Mouse (Mus musculus): ENCODE data around the gene Setdb2. TPM values are rescaled to one million over a fixed set of nuclear protein-coding genes. Genes with fewer than 3 reads are reported as not detected.

The Setdb2 gene
- polyA plus RNA-seq, 1 experiment, result 6.4 TPM

DNA sequence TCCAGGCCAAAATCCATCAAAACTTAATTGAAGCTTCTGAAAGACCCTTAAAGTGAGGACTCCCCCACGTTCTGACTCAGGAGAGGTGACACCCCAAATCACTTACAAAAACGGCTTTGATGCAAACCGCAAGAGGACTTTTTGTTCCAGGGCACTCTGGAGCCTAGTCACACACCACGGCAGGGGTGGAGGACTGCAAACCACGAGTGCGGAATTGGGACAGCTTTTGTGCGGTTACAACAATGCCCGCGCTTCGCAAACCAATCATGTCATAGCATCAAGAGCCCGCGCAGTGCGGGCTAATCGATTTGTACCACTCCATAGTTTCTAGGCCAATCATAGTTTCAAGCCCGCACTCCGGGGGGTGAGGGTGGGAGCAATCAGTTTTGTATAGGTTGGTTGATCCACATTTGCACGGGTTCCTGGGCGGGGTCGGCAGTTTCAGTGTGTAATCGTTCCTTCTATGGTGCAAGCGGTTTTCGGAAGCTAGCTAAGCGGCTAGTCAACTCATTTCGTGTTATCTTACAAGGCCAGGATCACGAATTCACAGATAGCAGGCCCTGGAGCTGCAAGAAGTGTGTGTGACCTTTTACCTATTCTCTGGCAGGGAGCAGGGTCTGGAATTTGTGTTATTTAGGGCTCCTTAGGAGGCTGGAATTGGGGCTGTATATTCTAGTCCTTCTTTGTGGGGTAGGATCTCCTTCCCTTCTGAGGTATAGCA lies 70.2 kb downstream of the Setdb2 start:
- no peak for DNase-seq (ENCODE audit: low spot score)

DNA sequence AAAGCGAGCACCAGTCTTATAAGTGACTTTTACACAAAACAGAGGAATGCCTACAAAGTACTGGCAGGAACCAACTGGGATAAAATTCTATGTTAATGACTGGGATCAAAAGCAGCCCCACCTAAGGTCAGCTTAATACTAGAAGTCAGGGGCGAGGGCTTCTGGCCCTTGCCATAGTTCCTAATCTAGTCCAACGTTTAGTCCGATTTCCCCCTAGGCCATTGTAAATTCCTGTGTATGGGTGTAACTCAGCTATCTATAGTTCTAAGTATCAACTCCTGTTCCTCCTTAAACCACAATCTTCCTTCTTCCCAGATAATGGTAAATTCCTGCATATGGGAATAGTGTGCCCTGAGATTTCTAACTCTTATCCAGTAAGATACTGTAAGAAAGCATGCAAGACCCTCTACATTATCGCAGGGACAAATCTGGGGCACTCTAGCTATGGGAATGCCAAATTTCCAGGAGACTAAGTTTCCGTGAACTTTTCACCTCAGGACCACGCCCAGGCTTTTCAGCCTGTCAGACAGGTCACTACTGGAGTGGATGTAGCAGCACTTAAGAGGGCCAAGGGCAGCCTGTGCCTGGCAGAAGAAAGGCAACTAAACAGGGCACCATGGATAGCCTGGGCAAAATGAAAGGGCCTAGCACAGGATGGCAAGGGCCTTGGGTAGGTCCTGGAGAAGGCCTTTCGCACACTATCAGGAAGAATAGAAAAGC lies 74.1 kb downstream of the Setdb2 start:
- DNase-seq (ENCODE audit: low spot score), result no peak

DNA sequence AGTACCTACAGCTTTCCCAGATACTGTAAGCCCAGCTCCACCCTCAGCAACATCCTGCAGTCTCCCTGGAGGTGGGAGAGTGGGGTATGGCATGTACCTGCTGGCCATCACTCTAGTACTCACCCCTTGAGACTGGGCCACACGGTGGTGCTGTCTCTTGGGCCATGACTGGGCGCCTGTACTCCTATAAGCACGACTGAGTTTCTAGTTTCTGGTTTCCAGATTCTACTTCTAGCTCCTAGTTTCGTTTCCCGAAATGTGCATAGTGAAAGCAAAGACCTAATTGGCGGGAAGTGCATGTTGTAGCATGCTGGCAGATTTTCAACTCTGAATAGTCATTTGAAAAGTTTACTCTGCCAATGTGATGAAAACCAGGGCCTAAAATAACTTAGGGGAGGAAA lies 75.4 kb downstream of the Setdb2 start, which contains the start of gene Phf11d:
TSS of gene Phf11d (minus strand) at position 227 of the 401 bp plus-strand sequence.
- DNase-seq (ENCODE audit: low spot score), result peak; percentile 28

Other genes starting within 250 kb of the Setdb2 start
- gene Rcbtb1, start 239.7 kb downstream of the Setdb2 start, polyA plus RNA-seq (2012; rRNA removed), result 26.7 and 27.7 TPM in 2 replicates
- gene Gm6904, start 180.7 kb downstream of the Setdb2 start, polyA plus RNA-seq (2012; rRNA removed), result 0.60 and 0.98 TPM in 2 replicates
- gene Phf11a, start 143.4 kb downstream of the Setdb2 start, polyA plus RNA-seq (2012; rRNA removed), result 1.4 and 1.6 TPM in 2 replicates
- gene Phf11b, start 99.5 kb downstream of the Setdb2 start, polyA plus RNA-seq (2012; rRNA removed), result 3.1 and 3.7 TPM in 2 replicates
- gene Phf11d, start 75.4 kb downstream of the Setdb2 start, polyA plus RNA-seq (2012; rRNA removed), result 20.0 and 21.8 TPM in 2 replicates
- gene Phf11c, start 45.5 kb downstream of the Setdb2 start, polyA plus RNA-seq (2012; rRNA removed), result 1.9 and 2.5 TPM in 2 replicates
- gene Cab39l, start 88 bp upstream of the Setdb2 start, polyA plus RNA-seq (2012; rRNA removed), result 59.8 and 60.7 TPM in 2 replicates
- gene Cdadc1, start 157.1 kb upstream of the Setdb2 start, polyA plus RNA-seq (2012; rRNA removed), result 15.8 and 22.0 TPM in 2 replicates
- 1.9 and 2.2 TPM in 2 replicates for gene Shisa2, start 184.4 kb upstream of the Setdb2 start, polyA plus RNA-seq (2012; rRNA removed)